Comparison of ENCODE assay signal across 22 mouse cellular contexts in the genomic region with DNA sequence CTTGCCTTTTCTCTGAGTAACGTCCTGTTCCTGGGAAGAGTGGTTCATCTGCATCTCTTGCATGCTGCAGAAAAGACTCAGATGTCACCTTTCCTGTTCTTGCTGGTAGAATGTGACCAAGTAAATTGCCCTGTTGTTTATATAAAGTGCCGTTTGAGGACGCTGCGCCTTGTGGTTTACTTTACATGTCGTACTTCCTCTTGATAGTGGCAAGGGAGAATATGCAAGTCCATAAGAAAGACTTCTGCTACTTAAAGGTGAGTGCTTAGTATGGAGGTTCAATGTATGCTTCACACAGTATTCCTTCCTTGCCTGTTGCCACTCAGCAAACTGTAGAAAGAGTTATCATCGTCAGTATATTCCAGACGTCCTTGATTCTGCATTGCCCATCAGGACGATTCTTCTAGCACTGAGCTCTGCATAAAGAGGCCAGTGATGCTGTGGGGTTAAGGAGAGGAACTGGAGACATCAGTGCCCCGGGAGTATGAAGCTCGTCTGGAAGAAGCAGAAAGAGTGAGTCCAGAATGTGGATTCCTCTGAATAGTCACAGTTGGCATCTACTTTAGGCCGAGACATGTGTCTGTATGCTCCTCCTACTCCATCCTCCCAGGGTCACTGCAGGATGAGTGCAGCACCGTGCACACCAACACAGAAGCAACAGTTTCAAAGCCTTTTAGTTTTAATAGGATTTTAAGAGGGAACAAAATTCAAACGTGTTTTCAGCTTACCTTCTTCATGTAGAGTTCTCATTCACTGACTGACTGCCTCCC. TPM values are rescaled to one million over a fixed set of nuclear protein-coding genes. Genes with fewer than 3 reads are reported as not detected.
DNase-seq lines count a peak whose midpoint lies in the region; ATAC-seq and TF ChIP-seq lines count a peak whose summit lies in the region.
"Had no signal": no experiment of that assay in that cellular context is flagged by ENCODE, and none has a peak within 500 bp of the region (broad histone marks: within the 10 kb centered on the region; RNA-seq: fewer than 3 reads in every experiment).

No protein-coding gene starts in this region.

- peak overlapping the region; percentile 58 for H3K27ac ChIP-seq in heart, embryonic 13.5 days (replicated peaks)
- H3K27ac ChIP-seq in heart, adult 2 months, result no peak overlapping the region
- peak overlapping the region; percentile 13; the same call in 1 of the 2 replicates for H3K27ac ChIP-seq in neural tube, embryonic 13.5 days (replicated peaks)
- H3K27ac ChIP-seq in stomach, postnatal 0 days (replicated peaks), result no peak overlapping the region
- no peak overlapping the region for H3K27ac ChIP-seq in midbrain, embryonic 15.5 days
- H3K27ac ChIP-seq: embryonic facial prominence, embryonic 13.5 days; forebrain, embryonic 15.5 days; midbrain, embryonic 12.5 days; stomach, embryonic 15.5 days had no signal

- no peak overlapping the region for H3K4me3 ChIP-seq in heart, embryonic 13.5 days
- H3K4me3 ChIP-seq in heart, adult 2 months, result no peak overlapping the region
- no peak overlapping the region for H3K4me3 ChIP-seq in neural tube, embryonic 13.5 days
- no peak overlapping the region for H3K4me3 ChIP-seq in stomach, postnatal 0 days (ENCODE audit: low read depth, low read length)
- H3K4me3 ChIP-seq in midbrain, embryonic 15.5 days, result no peak overlapping the region
- H3K4me3 ChIP-seq: embryonic facial prominence, embryonic 13.5 days; forebrain, embryonic 15.5 days; midbrain, embryonic 12.5 days; stomach, embryonic 15.5 days had no signal

- peaks cover 68% of the 10 kb centered on the region for H3K4me1 ChIP-seq in heart, embryonic 13.5 days
- peaks cover 10% of the 10 kb centered on the region for H3K4me1 ChIP-seq in heart, adult 2 months (ENCODE audit: control insufficient read depth, insufficient read depth, low read length)
- peaks cover 31% of the 10 kb centered on the region for H3K4me1 ChIP-seq in neural tube, embryonic 13.5 days (replicated peaks)
- H3K4me1 ChIP-seq in stomach, postnatal 0 days (replicated peaks; ENCODE audit: control insufficient read depth, insufficient read depth), result peaks cover 8% of the 10 kb centered on the region
- H3K4me1 ChIP-seq in midbrain, embryonic 15.5 days, result peaks cover 32% of the 10 kb centered on the region

- ATAC-seq in heart, embryonic 13.5 days (ENCODE audit: extremely low read depth, insufficient number of reproducible peaks, low FRiP score, low TSS enrichment), result no peak
- no peak for ATAC-seq in neural tube, embryonic 13.5 days (ENCODE audit: low read depth)
- no peak for ATAC-seq in stomach, postnatal 0 days (ENCODE audit: low FRiP score, low TSS enrichment)
- ATAC-seq in midbrain, embryonic 15.5 days (replicated peaks), result no peak
- ATAC-seq: forebrain, embryonic 15.5 days; liver, postnatal 0 days had no signal

- no peaks in the 10 kb centered on the region for H3K27me3 ChIP-seq in heart, embryonic 13.5 days (replicated peaks)
- H3K27me3 ChIP-seq in heart, adult 2 months (ENCODE audit: control insufficient read depth, insufficient read depth, low read length), result no peaks in the 10 kb centered on the region
- H3K27me3 ChIP-seq in neural tube, embryonic 13.5 days, result no peaks in the 10 kb centered on the region
- no peaks in the 10 kb centered on the region for H3K27me3 ChIP-seq in stomach, postnatal 0 days (ENCODE audit: control insufficient read depth, insufficient read depth, low read length)
- H3K27me3 ChIP-seq in midbrain, embryonic 15.5 days (replicated peaks), result no peaks in the 10 kb centered on the region
- H3K27me3 ChIP-seq: embryonic facial prominence, embryonic 13.5 days; forebrain, embryonic 15.5 days; midbrain, embryonic 12.5 days; stomach, embryonic 15.5 days had no signal

- no peak for TF ChIP-seq POLR2A in heart, adult 2 months (IDR thresholded peaks at IDR 0.05; ENCODE audit: insufficient read depth, low read depth, low read length)

- 27% methylated on average over 13 of the region's 13 CpGs for WGBS in heart, embryonic 13.5 days
- WGBS in heart, adult 2 months, result 43% methylated on average over 13 of the region's 13 CpGs
- WGBS in neural tube, embryonic 13.5 days, result 64% methylated on average over 13 of the region's 13 CpGs
- WGBS in stomach, postnatal 0 days, result 31% methylated on average over 13 of the region's 13 CpGs
- 65% methylated on average over 13 of the region's 13 CpGs for WGBS in midbrain, embryonic 15.5 days

- no peak overlapping the region for H3K4me2 ChIP-seq in heart, embryonic 13.5 days
- no peak overlapping the region for H3K4me2 ChIP-seq in neural tube, embryonic 13.5 days
- H3K4me2 ChIP-seq in stomach, postnatal 0 days (replicated peaks; ENCODE audit: low read depth), result no peak overlapping the region
- no peak overlapping the region for H3K4me2 ChIP-seq in midbrain, embryonic 15.5 days
- H3K4me2 ChIP-seq: embryonic facial prominence, embryonic 13.5 days; forebrain, embryonic 15.5 days; heart, embryonic 11.5 days; midbrain, embryonic 12.5 days; stomach, embryonic 15.5 days had no signal

- H3K36me3 ChIP-seq in heart, embryonic 13.5 days, result no peaks in the 10 kb centered on the region
- no peaks in the 10 kb centered on the region for H3K36me3 ChIP-seq in heart, adult 2 months (ENCODE audit: control insufficient read depth, insufficient read depth, low read length)
- H3K36me3 ChIP-seq in neural tube, embryonic 13.5 days, result no peaks in the 10 kb centered on the region
- H3K36me3 ChIP-seq in stomach, postnatal 0 days (ENCODE audit: control insufficient read depth, insufficient read depth, low read length), result no peaks in the 10 kb centered on the region
- no peaks in the 10 kb centered on the region for H3K36me3 ChIP-seq in midbrain, embryonic 15.5 days (replicated peaks)
- H3K36me3 ChIP-seq: embryonic facial prominence, embryonic 13.5 days; forebrain, embryonic 15.5 days; G1E; midbrain, embryonic 12.5 days; stomach, embryonic 15.5 days had no signal

- TF ChIP-seq CTCF in heart, adult 2 months (IDR thresholded peaks at IDR 0.05), result no peak
- TF ChIP-seq CTCF in stomach, postnatal 0 days (IDR thresholded peaks at IDR 0.05; ENCODE audit: low read depth), result no peak

- intact Hi-C loops in heart, adult 2 months (cut with DNase I), result no loop called here

- TF ChIP-seq EP300 in heart, adult 2 months (IDR thresholded peaks at IDR 0.05; ENCODE audit: insufficient read depth, low read depth, low read length), result no peak
- TF ChIP-seq EP300 in stomach, postnatal 0 days (optimal IDR thresholded peaks at IDR 0.05), result no peak

- no peak for DNase-seq in heart, adult 2 months
- no peak for DNase-seq in neural tube, embryonic 10.5 days (ENCODE audit: extremely low spot score, low spot score)
- DNase-seq in ZHBTc4 (ENCODE audit: low read depth, low spot score), result peak; percentile 56
- peak; percentile 16 for DNase-seq in stomach, postnatal 0 days (ENCODE audit: low spot score)
- no peak for DNase-seq in cerebellum, postnatal 14 days
- DNase-seq: cerebellum, adult 9-11 months; gastrocnemius, postnatal 36 days; heart, postnatal 36 days; kidney, postnatal 14 days; liver; liver, postnatal 0 days; lung, postnatal 4 days; right cerebral cortex, postnatal 14 days had no signal

- 0 out of 2 replicates have a peak overlapping the region, but pooled peaks have one; percentile 28 for H3K9ac ChIP-seq in heart, embryonic 13.5 days
- no peak overlapping the region for H3K9ac ChIP-seq in heart, adult 2 months (ENCODE audit: low read depth, low read length)
- H3K9ac ChIP-seq in neural tube, embryonic 13.5 days, result no peak overlapping the region
- no peak overlapping the region for H3K9ac ChIP-seq in stomach, postnatal 0 days (ENCODE audit: low read length)
- H3K9ac ChIP-seq in midbrain, embryonic 15.5 days, result no peak overlapping the region
- H3K9ac ChIP-seq: embryonic facial prominence, embryonic 13.5 days; forebrain, embryonic 15.5 days; liver, postnatal 0 days; midbrain, embryonic 12.5 days; stomach, embryonic 15.5 days had no signal

- H3K79me2 ChIP-seq in heart, adult 2 months (replicated peaks; ENCODE audit: control insufficient read depth, insufficient read depth, low read length), result peaks cover 4% of the 10 kb centered on the region; the same call in 1 of the 2 replicates

- H3K9me3 ChIP-seq in heart, embryonic 13.5 days, result no peaks in the 10 kb centered on the region
- no peaks in the 10 kb centered on the region for H3K9me3 ChIP-seq in neural tube, embryonic 13.5 days
- no peaks in the 10 kb centered on the region for H3K9me3 ChIP-seq in stomach, postnatal 0 days (ENCODE audit: control insufficient read depth, low read length)
- H3K9me3 ChIP-seq in midbrain, embryonic 15.5 days, result no peaks in the 10 kb centered on the region
- H3K9me3 ChIP-seq: embryonic facial prominence, embryonic 13.5 days; forebrain, embryonic 15.5 days; G1E; midbrain, embryonic 12.5 days; stomach, embryonic 15.5 days had no signal

RNA-seq across cellular contexts. Expression of gene Arhgap32, which starts 21.4 kb away (rescaled TPM):
- 2.9 and 3.3 TPM in 2 replicates for polyA plus RNA-seq in heart, embryonic 13.5 days (2015; fragmentation: Nextera tagmentation; extraction: Ambion mirVana)
- total RNA-seq in heart, adult 2 months (2021), result 10 to 100 TPM; 18.0 to 20.8 TPM
- polyA plus RNA-seq in heart, adult 2 months (2012; rRNA removed), result 3.2 and 4.1 TPM in 2 replicates
- polyA plus RNA-seq in neural tube, embryonic 13.5 days (2015; fragmentation: Nextera tagmentation; extraction: Ambion mirVana), result 9.6 and 10.3 TPM in 2 replicates
- polyA plus RNA-seq in stomach, postnatal 0 days (2015; fragmentation: Nextera tagmentation; extraction: Ambion mirVana), result 8.8 and 11.4 TPM in 2 replicates
- polyA plus RNA-seq in midbrain, embryonic 15.5 days (2015; fragmentation: Nextera tagmentation; extraction: Ambion mirVana), result 13.0 and 13.3 TPM in 2 replicates

Comparison
In these comparisons a context has a peak if more than half of its experiments do, and no peak if none do; other contexts are left out.
1. H3K27ac ChIP-seq: peak in heart, embryonic 13.5 days (single experiment) and neural tube, embryonic 13.5 days (single experiment); none in heart, adult 2 months (single experiment), stomach, postnatal 0 days (single experiment) and midbrain, embryonic 15.5 days (single experiment).
2. DNase-seq: peak in ZHBTc4 (single experiment) and stomach, postnatal 0 days (single experiment); none in heart, adult 2 months (0 of 2), neural tube, embryonic 10.5 days (single experiment) and cerebellum, postnatal 14 days (0 of 2).